21 mouse cellular contexts compared by ENCODE assay signal in the genomic region with DNA sequence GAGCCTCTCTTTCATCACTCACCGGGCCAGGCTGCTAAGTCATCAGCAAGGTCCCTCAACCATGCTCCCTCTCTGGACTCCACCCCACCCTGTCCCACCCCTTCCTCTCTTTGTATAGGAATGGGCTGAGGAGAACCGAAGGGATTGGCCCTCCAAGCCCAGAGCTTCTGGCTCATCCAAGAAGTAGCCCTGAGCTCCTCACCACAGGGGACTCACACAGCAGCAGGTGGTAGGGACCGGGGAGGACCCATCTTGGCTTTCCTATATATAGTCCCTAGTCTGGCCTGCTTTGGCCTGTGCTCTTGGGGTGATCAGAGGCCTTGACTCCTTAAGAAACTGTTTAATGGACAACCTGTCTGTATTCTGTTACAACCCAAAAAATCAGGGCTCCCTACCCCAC. TPM values are rescaled to one million over a fixed set of nuclear protein-coding genes. Genes with fewer than 3 reads are reported as not detected.
"Had no signal": no experiment of that assay in that cellular context is flagged by ENCODE, and none has a peak within 500 bp of the region (broad histone marks: within the 10 kb centered on the region; RNA-seq: fewer than 3 reads in every experiment).

No protein-coding gene starts in this region.

- H3K9ac ChIP-seq: limb, embryonic 12.5 days; liver, embryonic 13.5 days; liver, postnatal 0 days; lung, embryonic 15.5 days; midbrain, embryonic 15.5 days; neural tube, embryonic 13.5 days had no signal

- H3K27me3 ChIP-seq: limb, embryonic 12.5 days; liver, embryonic 13.5 days; lung, embryonic 15.5 days; midbrain, embryonic 15.5 days; neural tube, embryonic 13.5 days had no signal

- H3K9me3 ChIP-seq: limb, embryonic 12.5 days; liver, embryonic 13.5 days; midbrain, embryonic 15.5 days; neural tube, embryonic 13.5 days had no signal

- H3K27ac ChIP-seq: kidney, postnatal 0 days; limb, embryonic 12.5 days; liver, embryonic 13.5 days; lung, embryonic 15.5 days; macrophage; midbrain, embryonic 15.5 days; neural tube, embryonic 13.5 days had no signal

- H3K4me3 ChIP-seq: limb, embryonic 12.5 days; liver, embryonic 13.5 days; lung, embryonic 15.5 days; megakaryocyte, embryonic 14.5 days; midbrain, embryonic 15.5 days; neural tube, embryonic 13.5 days had no signal

- DNase-seq: kidney, adult 9 months; kidney, postnatal 36 days; layer of hippocampus, adult 9-11 months; layer of hippocampus, postnatal 36 days; liver; liver, embryonic 13.5 days; liver, postnatal 0 days; retina, postnatal 1 day; right cerebral cortex, postnatal 4 days; spleen, adult 18-20 months; thymus, adult 18-20 months; thymus, postnatal 14 days had no signal

- H3K36me3 ChIP-seq: liver, embryonic 13.5 days had no signal

- ATAC-seq: liver, postnatal 0 days; midbrain, embryonic 15.5 days had no signal

- H3K4me1 ChIP-seq: midbrain, embryonic 15.5 days; neural tube, embryonic 13.5 days had no signal

- H3K4me2 ChIP-seq: limb, embryonic 12.5 days; liver, embryonic 13.5 days; lung, embryonic 15.5 days; midbrain, embryonic 11.5 days; midbrain, embryonic 15.5 days; neural tube, embryonic 13.5 days had no signal

RNA-seq across cellular contexts. Expression of a gene that starts 22.4 kb away (rescaled TPM):
- total RNA-seq: monocyte, adult 5-6 weeks had no signal
